In the genomic region with DNA sequence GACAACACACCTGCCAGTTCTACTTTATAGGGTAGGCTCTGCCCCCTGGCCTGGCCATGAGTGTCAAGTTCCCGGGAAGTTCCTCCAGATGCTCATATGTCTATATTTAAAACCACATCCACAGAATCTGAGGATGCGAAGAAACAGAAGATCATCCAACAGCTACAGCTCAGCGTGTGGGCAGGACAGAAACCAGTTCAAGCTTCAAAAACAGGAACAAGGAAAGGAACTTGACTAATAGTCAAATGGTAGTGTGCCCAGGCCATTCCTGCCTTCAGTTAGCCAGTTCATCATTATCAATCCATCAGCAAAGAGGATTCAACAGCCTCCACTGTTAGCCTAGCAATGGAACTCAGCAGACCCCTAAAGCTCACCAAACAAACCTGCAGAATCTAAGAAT, we compare ENCODE assay signal across 13 mouse cellular contexts.
"Had no signal": no experiment of that assay in that cellular context is flagged by ENCODE, and none has a peak within 500 bp of the region (broad histone marks: within the 10 kb centered on the region; RNA-seq: fewer than 3 reads in every experiment).

No protein-coding gene starts in this region.

- H3K4me3 ChIP-seq: liver, embryonic 13.5 days; megakaryocyte, embryonic 14.5 days; midbrain, embryonic 10.5 days had no signal

- ATAC-seq: intestine, postnatal 0 days had no signal

- H3K27ac ChIP-seq: kidney, postnatal 0 days; liver, embryonic 13.5 days; midbrain, embryonic 10.5 days had no signal

- DNase-seq: kidney, adult 2 months; kidney, postnatal 25 days; liver, embryonic 13.5 days; lung, adult 2 months; lung, postnatal 14 days; lung, postnatal 4 days; midbrain, embryonic 14.5 days; thymus, adult 18-20 months; thymus, postnatal 4 days had no signal
